Mouse (Mus musculus) olfactory bulb, adult 2 months (tissue): ENCODE data around the gene Tpbgl.

Source experiments
- CTCF ChIP-seq: fragments of 200-500 bp; IDR thresholded peaks from 2 replicates; pipeline ENCODE4 v1.5.1; 2012; ENCODE audit warnings: low read depth, mild to moderate bottlenecking, low read length, moderate library complexity; ENCODE audit not compliant: insufficient read depth
- POLR2A ChIP-seq: fragments of 200-500 bp; IDR thresholded peaks from 2 replicates; pipeline ENCODE4 v1.6.1; 2012; ENCODE audit warnings: mild to moderate bottlenecking, low read depth, low read length, moderate library complexity; ENCODE audit not compliant: insufficient read depth

DNA sequence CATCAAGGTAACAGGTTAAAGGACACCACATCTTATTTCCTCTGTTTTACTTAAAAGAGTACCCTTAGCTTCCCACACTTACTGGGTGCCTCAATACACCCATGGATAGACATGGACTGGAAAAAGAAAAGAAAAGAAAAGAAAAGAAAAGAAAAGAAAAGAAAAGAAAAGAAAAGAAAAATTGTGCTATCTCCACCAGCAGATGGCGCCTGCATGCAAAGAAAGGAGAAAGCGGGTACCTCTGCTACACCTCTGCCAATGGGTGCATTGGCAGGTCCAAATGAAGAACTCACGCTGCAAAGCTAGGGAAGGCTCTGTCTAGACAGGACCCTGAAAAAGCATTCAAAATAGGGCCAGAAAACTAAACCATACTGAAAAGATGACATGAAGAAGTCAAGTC, 8.0 kb downstream of the Tpbgl start:
- TF ChIP-seq POLR2A (no peak), CTCF (no peak)
